Mouse (Mus musculus): Measurements from ENCODE around the gene Flad1. TPM values are rescaled to one million over a fixed set of nuclear protein-coding genes. Genes with fewer than 3 reads are reported as not detected.
A peak's percentile ranks its signal among the peaks of the same experiment; 100 is the strongest.

Flad1 gene
- polyA plus RNA-seq, 2 experiments from 2014 or later = 37.7 to 45.7 TPM

GRCm38 (mm10) chr3:89382033-89382882 lies 29.4 kb downstream of the Flad1 start:
- ATAC-seq = peak; percentile 42

GRCm38 (mm10) chr3:89381233-89381632 lies 30.4 kb downstream of the Flad1 start:
- ATAC-seq = no peak

GRCm38 (mm10) chr3:89380711-89381110 lies 31.0 kb downstream of the Flad1 start:
- ATAC-seq = no peak

GRCm38 (mm10) chr3:89380291-89380690 lies 31.4 kb downstream of the Flad1 start:
- no peak for ATAC-seq

GRCm38 (mm10) chr3:89379388-89380131 lies 32.1 kb downstream of the Flad1 start:
- no peak for ATAC-seq

GRCm38 (mm10) chr3:89378394-89379067 lies 33.1 kb downstream of the Flad1 start:
- ATAC-seq = peak; percentile 36

GRCm38 (mm10) chr3:89377831-89378230 lies 33.8 kb downstream of the Flad1 start:
- ATAC-seq = no peak

- no peak for ATAC-seq
These were observed 38.0 kb downstream of the Flad1 start for GRCm38 (mm10) chr3:89373581-89374231.

- no peak for ATAC-seq
These were observed 44.3 kb downstream of the Flad1 start for GRCm38 (mm10) chr3:89367338-89367737.

GRCm38 (mm10) chr3:89365486-89366414 lies 45.9 kb downstream of the Flad1 start:
- no peak for ATAC-seq

- ATAC-seq = no peak
These were observed 46.6 kb downstream of the Flad1 start, which contains the start of gene Dcst1 for GRCm38 (mm10) chr3:89365153-89365485. Dcst1 (minus strand) TSS chr3:89365253.

GRCm38 (mm10) chr3:89364631-89365030 lies 47.0 kb downstream of the Flad1 start:
- ATAC-seq = no peak

GRCm38 (mm10) chr3:89361675-89362074 lies 50.0 kb downstream of the Flad1 start, which contains the start of gene Dcst2:
Dcst2 (plus strand) TSS chr3:89361975.
- ATAC-seq = no peak

- ATAC-seq = no peak
These were observed 51.4 kb downstream of the Flad1 start for GRCm38 (mm10) chr3:89360237-89360636.

GRCm38 (mm10) chr3:89359630-89360029 lies 52.0 kb downstream of the Flad1 start:
- no peak for ATAC-seq

- ATAC-seq = no peak
These were observed 55.6 kb downstream of the Flad1 start for GRCm38 (mm10) chr3:89356029-89356428.

- ATAC-seq = no peak
These were observed 56.2 kb downstream of the Flad1 start for GRCm38 (mm10) chr3:89355512-89355902.

GRCm38 (mm10) chr3:89354816-89355511 lies 56.7 kb downstream of the Flad1 start:
- ATAC-seq = no peak

- no peak for ATAC-seq
These were observed 60.4 kb downstream of the Flad1 start for GRCm38 (mm10) chr3:89351271-89351670.

Data from activated CD4-positive, CD25-positive, alpha-beta regulatory T cell, adult 4 months (primary cell).